Mouse (Mus musculus) layer of hippocampus, adult 9-11 months (tissue): ENCODE data around the gene Vmn1r47.
"Not testable (repeated sequence)": the region's sequence is repeated elsewhere in the genome, so short reads cannot be mapped to it uniquely, and the experiment has no call there.

Experiments used
- DNase-seq: peaks from one replicate; pipeline ENCODE4 v3.0.0; 2022

Gene Vmn1r47

DNA sequence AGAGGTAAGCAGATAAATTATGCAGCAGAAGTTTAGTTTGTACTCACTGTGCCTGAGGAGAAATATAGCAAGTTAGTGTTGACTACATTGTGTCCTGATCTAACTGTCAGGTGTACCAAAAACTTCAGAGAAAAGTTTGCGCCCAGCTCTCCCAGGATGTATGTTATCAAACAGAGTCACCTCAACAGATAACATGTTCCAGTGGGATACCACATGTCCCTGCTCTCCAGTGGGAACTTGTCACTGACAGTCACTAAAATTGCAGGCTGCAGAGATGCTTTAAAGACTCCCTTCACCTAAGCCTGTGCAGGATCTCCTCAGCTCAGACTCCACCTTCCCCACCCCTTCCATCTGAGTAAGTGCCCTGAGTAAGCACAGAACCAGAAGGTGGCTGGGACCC is at the start of gene Vmn1r47:
Gene Vmn1r47, plus strand, starts transcription at position 301 of the 400 bp plus-strand sequence.
- not testable (repeated sequence) for DNase-seq

DNA sequence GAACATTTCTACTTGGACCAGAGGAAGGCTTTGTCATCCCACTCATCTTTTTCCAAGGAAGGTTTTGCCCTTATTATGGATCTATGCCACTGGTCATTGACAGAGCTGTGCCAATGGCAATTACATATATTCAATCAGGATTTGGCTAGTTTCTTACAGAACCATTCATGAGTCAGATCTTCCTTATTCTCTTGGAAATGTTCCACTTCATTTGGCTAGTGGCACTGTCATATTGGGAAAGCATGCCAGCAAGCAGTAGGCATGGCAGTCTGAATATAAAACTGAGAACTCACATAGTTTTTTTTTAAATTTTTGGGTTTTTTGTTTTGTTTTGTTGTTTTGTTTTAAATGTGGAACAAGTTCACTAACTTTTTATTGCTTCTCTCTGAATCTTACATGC is 49.6 kb upstream of the Vmn1r47 start:
- no peak for DNase-seq

- no peak for DNase-seq
These were observed 46.9 kb upstream of the Vmn1r47 start, which contains the start of gene Vmn1r46 for GRCm38 (mm10) chr6:89969013-89969412. Vmn1r46 (plus strand) TSS chr6:89969313.

DNA sequence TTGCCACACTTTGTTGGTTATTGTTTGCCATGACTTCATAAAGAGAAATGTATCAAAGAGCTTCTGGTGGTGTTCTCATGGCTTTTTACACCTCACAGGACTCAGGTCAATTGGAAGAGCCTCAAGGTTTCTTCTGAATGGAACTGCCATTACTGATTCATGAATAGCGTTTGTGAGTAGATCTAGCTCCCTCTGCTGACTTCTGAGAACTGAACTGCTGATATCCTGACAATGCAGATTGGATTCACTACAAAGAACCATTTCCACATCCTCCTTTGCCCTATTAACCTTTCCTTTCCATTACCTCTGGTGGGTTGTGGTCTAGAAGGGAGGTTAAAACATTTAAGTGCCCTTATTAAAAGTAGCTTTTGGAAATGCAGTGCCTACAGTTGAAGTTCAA is 30.0 kb upstream of the Vmn1r47 start:
- no peak for DNase-seq

GRCm38 (mm10) chr6:90036741-90037140 is 20.8 kb downstream of the Vmn1r47 start, which contains the start of gene Vmn1r48:
Vmn1r48 (minus strand) TSS chr6:90036841.
- DNase-seq = not testable (repeated sequence)
